Mouse (Mus musculus) liver, adult 2 months (tissue): ENCODE results near the gene Metrn. TPM values are rescaled to one million over a fixed set of nuclear protein-coding genes. Genes with fewer than 3 reads are reported as not detected.
A peak's percentile ranks its signal among the peaks of the same experiment; 100 is the strongest.

Source experiments
- DNase-seq: peaks from one replicate; pipeline ENCODE4 v3.0.0-alpha.2; 2011; ENCODE audit warnings: low read depth, low spot score; ENCODE audit errors: extremely low read depth
- H3K27ac ChIP-seq: fragments of 200-500 bp; replicated peaks from 2 replicates; pipeline ENCODE4 v1.5.1; 2012; ENCODE audit warnings: low read depth, mild to moderate bottlenecking, control low read depth, inconsistent platforms, low read length; ENCODE audit not compliant: insufficient read depth
- H3K27me3 ChIP-seq: fragments of 200-500 bp; 2 replicates; pipeline ENCODE4 v1.6.1; 2012; ENCODE audit warnings: mild to moderate bottlenecking, moderate library complexity, low read length, inconsistent platforms; ENCODE audit not compliant: control insufficient read depth, insufficient read depth
- H3K36me3 ChIP-seq: fragments of 200-500 bp; 2 replicates; pipeline ENCODE4 v1.6.1; 2012; ENCODE audit warnings: low read length, inconsistent platforms; ENCODE audit not compliant: control insufficient read depth, insufficient read depth
- H3K4me1 ChIP-seq: fragments of 200-500 bp; 2 replicates; pipeline ENCODE4 v1.6.1; 2011; ENCODE audit warnings: low read length; ENCODE audit not compliant: control insufficient read depth, insufficient read depth
- H3K4me3 ChIP-seq: fragments of 200-500 bp; 2 replicates; pipeline ENCODE4 v1.5.1; 2011; ENCODE audit warnings: low read depth, mild to moderate bottlenecking, control low read depth, low read length, moderate library complexity; ENCODE audit not compliant: insufficient read depth
- H3K79me2 ChIP-seq: fragments of 200-500 bp; 2 replicates; pipeline ENCODE4 v1.6.1; 2012; ENCODE audit warnings: inconsistent platforms, mild to moderate bottlenecking, low read length, moderate library complexity; ENCODE audit not compliant: control insufficient read depth, insufficient read depth
- H3K9ac ChIP-seq: fragments of 200-500 bp; 2 replicates; pipeline ENCODE4 v1.6.1; 2012; ENCODE audit warnings: low read depth, mild to moderate bottlenecking, control low read depth, inconsistent platforms, low read length
- CTCF ChIP-seq: fragments of 200-500 bp; IDR thresholded peaks from 2 replicates; pipeline ENCODE4 v1.5.1; 2011; ENCODE audit warnings: low read depth, low read length, control low read depth
- POLR2A ChIP-seq: fragments of 200-500 bp; IDR thresholded peaks from 2 replicates; pipeline ENCODE4 v1.6.1; 2011; ENCODE audit warnings: low read length, control low read depth; ENCODE audit not compliant: insufficient read depth; ENCODE audit errors: extremely low read depth
- WGBS: fragments of 180-500 bp; shearing (Covaris S2); methylation state at CpG from one replicate; pipeline ENCODE4 v1.1.7; 2018; 5-methylcytosine and 5-hydroxymethylcytosine counted together
- polyA plus RNA-seq: library from polyadenylated mRNA; depleted of rRNA; stranded (reverse); fragments of >200 nt; gene quantifications from 2 replicates; pipeline ENCODE4 v1.2.3, GENCODE M21; 2012
- total RNA-seq: library from RNA; depleted of rRNA; stranded (reverse); fragments of >200 nt; gene quantifications from 2 replicates; pipeline ENCODE4 v1.2.3, GENCODE M21; 2014

Gene Metrn
- total and polyA plus RNA-seq, 2 experiments: 21.6 to 22.2 TPM

GRCm38 (mm10) chr17:25830200-25830753, 33.3 kb upstream of the Metrn start:
- DNase-seq: no peak
- TF ChIP-seq POLR2A (no peak), CTCF (no peak)
- WGBS: 75% methylated on average over 4 of the region's 4 CpGs
- H3K4me3 ChIP-seq: no peak overlapping the region
- no peaks in the 10 kb centered on the region for H3K27me3 ChIP-seq
- H3K4me1 ChIP-seq: peaks cover 31% of the 10 kb centered on the region
- H3K9ac ChIP-seq: no peak overlapping the region
- H3K36me3 ChIP-seq: 0 out of 2 replicates have a peak, but pooled peaks cover 4% of the 10 kb centered on the region
- H3K27ac ChIP-seq: no peak overlapping the region
- peaks cover 23% of the 10 kb centered on the region for H3K79me2 ChIP-seq

GRCm38 (mm10) chr17:25829558-25830017, 32.7 kb upstream of the Metrn start:
- TF ChIP-seq CTCF (no peak), POLR2A (no peak)
- no peak for DNase-seq
- Histone ChIP-seq H3K79me2 (peaks cover 17% of the 10 kb centered on the region), H3K4me3 (peak overlapping the region; percentile 64), H3K9ac (peak overlapping the region; percentile 78), H3K27ac (peak overlapping the region; percentile 69), H3K27me3 (no peaks in the 10 kb centered on the region), H3K4me1 (peaks cover 27% of the 10 kb centered on the region), H3K36me3 (0 out of 2 replicates have a peak, but pooled peaks cover 4% of the 10 kb centered on the region)
- 26% methylated on average over 8 of the region's 8 CpGs for WGBS

- TF ChIP-seq CTCF (peak; percentile 44; the same call in 1 of the 2 replicates), POLR2A (peak; percentile 50; the same call in 1 of the 2 replicates)
- WGBS: under 1% methylated on average over 32 of the region's 32 CpGs
- Histone ChIP-seq H3K79me2 (peaks cover 22% of the 10 kb centered on the region), H3K4me1 (peaks cover 31% of the 10 kb centered on the region), H3K36me3 (0 out of 2 replicates have a peak, but pooled peaks cover 4% of the 10 kb centered on the region), H3K4me3 (peak within 1 kb of the TSS; percentile 64), H3K27ac (peak within 1 kb of the TSS; percentile 69), H3K27me3 (no peaks in the 10 kb centered on the region), H3K9ac (peak within 1 kb of the TSS; percentile 78)
- peak; percentile 81 for DNase-seq
Measured at GRCm38 (mm10) chr17:25828712-25829557, 32.0 kb upstream of the Metrn start, which contains the start of gene Jmjd8. Gene Jmjd8, plus strand, starts transcription at chr17:25828867.

GRCm38 (mm10) chr17:25828223-25828594, 31.3 kb upstream of the Metrn start:
- no peak overlapping the region for H3K27ac ChIP-seq

GRCm38 (mm10) chr17:25827546-25828222, 30.7 kb upstream of the Metrn start:
- no peak overlapping the region for H3K4me3 ChIP-seq

More at GRCm38 (mm10) chr17:25828223-25828594, 31.3 kb upstream of the Metrn start:
- no peak for DNase-seq
- no peaks in the 10 kb centered on the region for H3K27me3 ChIP-seq
- no peak overlapping the region for H3K9ac ChIP-seq
- TF ChIP-seq CTCF: no peak
- no peak for TF ChIP-seq POLR2A
- 0 out of 2 replicates have a peak, but pooled peaks cover 4% of the 10 kb centered on the region for H3K36me3 ChIP-seq
- no peak overlapping the region for H3K4me3 ChIP-seq
- H3K79me2 ChIP-seq: peaks cover 25% of the 10 kb centered on the region
- H3K4me1 ChIP-seq: peaks cover 31% of the 10 kb centered on the region
- WGBS: 90% methylated on average over 8 of the region's 8 CpGs

More at GRCm38 (mm10) chr17:25827546-25828222, 30.7 kb upstream of the Metrn start:
- Histone ChIP-seq H3K4me1 (peaks cover 31% of the 10 kb centered on the region), H3K79me2 (peaks cover 25% of the 10 kb centered on the region), H3K27ac (no peak overlapping the region), H3K27me3 (no peaks in the 10 kb centered on the region), H3K9ac (no peak overlapping the region), H3K36me3 (0 out of 2 replicates have a peak, but pooled peaks cover 4% of the 10 kb centered on the region)
- TF ChIP-seq POLR2A (no peak), CTCF (no peak)
- WGBS: 94% methylated on average over 22 of the region's 22 CpGs
- DNase-seq: no peak
